Mouse (Mus musculus): ENCODE data around the gene Limch1.
A peak's percentile ranks its signal among the peaks of the same experiment; 100 is the strongest.

Limch1 gene

DNA sequence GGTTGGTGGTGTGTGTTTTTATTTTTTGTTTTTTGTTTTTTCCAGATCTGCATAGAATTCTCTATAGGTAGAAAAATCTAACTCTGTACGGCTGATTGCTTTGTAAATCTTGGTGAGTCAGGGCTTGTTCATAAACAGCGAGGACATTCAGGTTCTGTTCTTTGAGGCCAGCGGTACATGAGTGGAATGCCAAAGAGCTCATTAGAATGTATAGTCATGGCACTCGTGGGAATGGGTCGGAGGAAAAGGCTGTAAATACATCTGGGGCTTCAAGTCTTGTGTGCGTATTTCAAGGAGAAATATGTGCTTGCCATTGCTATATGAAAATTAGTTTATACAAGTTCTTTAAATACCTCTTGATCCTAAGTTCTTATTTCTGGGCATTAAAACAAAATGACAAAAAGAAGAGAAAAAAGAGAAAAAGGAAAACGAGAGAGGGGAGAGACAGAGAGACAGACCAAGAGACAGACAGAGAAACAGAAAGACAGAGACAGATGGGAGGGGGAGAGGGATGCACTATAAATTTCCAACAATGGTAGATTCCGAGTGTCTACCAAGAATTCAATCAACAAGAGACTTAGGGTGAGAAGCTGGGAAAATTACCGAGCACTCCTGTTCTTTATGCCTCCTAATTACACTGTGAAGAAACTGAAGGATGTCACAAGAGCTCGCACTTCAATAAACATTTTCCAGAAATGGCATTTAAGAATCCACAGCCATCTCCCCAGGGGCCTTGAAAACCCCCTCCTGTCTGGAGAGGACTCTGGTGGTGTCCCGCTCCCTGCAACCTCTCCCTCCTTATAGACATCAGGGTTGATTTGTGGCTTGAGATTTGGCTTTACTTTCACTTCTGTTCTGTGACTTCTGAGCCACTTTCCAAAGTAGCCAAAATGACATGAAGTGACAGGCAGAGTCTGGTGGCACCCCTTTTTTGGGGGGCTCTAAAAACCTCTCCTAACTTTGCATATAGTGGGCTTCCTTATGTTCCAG lies 173.0 kb downstream of the Limch1 start:
- no peak for DNase-seq (ENCODE audit: low spot score in 2 of 2)

DNA sequence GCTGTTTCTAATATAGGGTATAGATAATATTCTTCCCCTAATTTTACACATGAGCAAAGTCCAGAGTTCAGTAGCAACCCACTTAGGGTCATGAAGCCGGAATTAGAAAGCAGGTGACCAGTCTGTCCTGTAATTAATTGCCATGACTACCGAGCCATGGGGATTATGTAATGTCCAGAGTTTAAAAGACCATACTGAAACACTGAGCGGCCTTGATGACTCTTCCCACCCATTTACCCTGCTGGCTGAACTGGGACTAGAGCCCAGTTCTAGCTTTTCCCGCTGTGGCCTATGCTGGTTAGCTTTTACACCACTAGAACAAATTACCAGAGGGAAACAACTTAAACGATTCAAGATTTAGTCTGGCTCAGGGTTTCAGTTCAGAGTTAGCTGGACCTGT lies 177.0 kb downstream of the Limch1 start:
- DNase-seq (ENCODE audit: low spot score in 2 of 2) = no peak

DNA sequence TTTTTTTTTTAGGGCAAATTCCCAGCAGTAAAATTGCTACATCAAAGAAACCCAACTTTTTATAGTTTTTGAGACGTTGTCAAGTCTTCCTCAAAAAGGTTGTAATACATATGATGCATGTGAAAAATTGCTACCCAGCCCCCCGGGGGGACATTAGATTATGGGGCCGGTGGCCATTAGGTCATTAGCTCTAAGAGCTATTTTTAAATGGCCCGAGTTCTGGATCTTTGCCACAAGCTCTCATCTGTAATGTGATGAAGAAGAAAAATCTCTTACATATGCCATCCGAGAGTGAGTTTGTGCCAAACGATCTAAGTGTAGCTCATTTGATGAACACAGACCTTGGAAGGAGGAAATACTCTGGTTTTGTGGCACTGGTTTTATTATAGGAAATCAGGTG lies 183.7 kb downstream of the Limch1 start:
- no peak for DNase-seq (ENCODE audit: low spot score in 2 of 2)

DNA sequence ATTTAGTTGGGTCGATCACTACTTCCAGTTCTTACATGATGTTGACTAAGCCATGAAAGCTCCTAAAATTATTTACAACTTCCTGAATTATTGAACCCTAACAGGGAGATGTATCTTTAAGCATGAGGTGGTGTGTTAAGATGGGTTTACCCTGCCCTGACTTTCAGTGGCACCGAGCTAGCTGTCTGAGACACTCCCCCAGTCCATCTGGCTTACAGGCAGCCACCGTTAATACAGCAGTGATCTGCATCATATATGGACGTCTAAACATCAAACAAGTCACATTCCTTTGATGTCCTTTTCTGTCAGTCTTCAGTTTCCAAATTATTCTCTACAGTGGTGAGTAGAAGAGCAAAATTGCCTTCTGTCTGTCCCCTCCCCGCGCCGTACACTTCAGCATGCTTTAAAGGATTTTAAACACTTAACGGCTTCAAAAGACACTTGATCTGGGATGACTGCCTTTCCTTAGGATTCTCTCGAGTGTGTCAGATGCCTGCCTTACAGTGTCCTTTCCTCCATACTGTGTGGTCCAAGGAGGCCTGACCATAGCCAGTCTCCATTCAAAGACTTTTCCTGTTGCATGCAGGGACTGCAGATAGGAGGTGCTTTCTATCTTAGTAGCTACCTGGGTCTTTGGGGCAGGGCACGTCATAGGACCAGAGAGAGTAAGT lies 187.6 kb downstream of the Limch1 start:
- DNase-seq (ENCODE audit: low spot score in 2 of 2) = no peak

- no peak for DNase-seq (ENCODE audit: low spot score in 2 of 2)
Observed at GRCm38 (mm10) chr5:66934585-66934984, 189.0 kb downstream of the Limch1 start.

DNA sequence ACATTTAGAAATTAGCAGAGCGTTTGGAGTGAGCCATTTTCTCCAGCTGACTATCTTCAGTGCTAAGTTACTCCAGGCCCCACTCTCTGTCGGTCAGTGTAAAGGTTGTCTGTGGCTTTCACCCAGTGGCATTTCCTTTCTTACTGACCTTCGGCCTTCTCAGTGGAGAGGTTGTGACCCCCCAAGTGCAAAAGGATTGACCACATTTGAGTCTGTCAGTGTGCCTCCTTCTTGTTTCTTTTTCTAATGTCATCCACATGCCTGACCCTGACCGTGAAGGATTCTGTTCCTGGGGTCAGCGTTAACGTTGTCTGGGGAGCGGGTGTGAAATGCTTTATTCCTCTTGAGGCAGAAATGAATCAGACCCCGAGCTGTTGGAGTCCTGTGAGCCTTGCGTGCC lies 191.7 kb downstream of the Limch1 start:
- DNase-seq (ENCODE audit: low spot score in 2 of 2) = no peak

DNA sequence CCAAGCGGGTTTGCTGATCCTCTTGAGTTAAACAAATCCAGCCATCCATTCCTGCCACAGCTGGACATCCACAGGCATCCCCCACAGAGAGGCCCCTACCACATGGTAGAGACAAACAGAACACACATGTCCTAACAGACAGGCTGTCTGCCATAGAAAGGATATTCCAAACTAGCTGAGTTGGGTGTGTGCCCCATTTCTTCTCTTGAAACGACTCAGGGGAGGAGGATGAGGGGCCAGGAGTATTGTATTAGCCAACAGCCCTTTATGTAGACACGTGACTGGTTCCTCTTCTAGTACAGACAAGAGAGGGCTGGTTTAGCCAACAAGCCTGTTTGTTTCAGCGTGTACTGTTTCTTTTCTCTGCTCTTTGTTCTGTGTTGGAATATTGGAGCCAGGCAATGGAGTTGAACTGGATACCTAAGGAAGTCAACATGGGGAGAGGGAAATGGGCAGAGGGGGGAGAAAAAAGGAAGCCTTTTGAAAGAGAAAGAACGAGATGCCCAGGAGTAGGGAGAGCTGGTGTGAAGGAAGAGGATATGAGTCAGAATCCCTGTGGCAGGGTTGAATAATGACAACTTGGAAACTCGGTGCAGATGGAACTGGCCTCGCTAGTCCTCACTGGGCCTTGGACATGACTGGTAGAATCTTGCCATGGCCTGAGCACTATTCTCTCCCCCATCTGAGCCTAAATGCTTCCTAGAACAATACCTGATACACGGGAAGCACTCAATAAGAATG lies 196.3 kb downstream of the Limch1 start:
- DNase-seq (ENCODE audit: low spot score in 2 of 2) = no peak

DNA sequence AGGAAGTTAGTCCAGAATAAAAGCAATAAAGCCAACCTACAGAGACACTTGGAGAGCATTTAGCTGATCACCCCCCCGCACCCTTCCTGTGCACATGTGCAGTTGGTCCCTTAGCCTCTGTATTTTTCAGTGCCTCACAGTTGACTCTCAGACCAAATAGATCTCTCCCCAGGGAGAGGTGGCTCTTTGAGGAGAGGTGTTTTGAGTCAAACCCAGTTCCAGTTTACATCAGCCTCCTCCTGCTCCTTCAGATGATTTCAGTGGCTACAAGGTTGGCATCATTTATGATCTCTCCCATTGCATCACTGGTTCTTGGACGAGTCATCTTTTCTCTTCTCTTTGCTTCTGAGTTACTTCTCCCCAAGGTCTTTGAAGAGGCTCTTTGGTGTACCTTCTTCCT lies 197.3 kb downstream of the Limch1 start:
- no peak for DNase-seq (ENCODE audit: low spot score in 2 of 2)

DNA sequence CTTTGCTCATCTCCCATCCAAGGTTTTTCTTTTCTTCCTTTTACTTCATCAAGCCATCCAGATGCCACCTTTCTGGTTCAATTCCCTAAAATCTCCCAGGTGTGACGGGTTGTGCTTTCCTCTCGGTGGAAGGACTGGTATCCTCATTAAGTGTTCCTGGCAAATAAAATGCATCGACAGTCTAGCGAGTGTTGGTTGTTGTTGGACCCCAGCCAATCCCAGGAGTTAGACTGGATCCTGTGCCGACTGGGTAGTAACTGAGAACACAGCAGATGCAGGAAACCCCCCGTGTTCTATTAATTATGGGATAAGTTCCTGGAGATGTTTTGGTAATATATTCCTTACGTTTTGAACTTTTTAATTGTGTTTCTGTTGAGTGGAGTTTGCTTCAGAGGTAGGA lies 197.9 kb downstream of the Limch1 start:
- DNase-seq (ENCODE audit: low spot score in 2 of 2) = no peak

GRCm38 (mm10) chr5:66947958-66948357 lies 202.3 kb downstream of the Limch1 start:
- no peak for DNase-seq (ENCODE audit: low spot score in 2 of 2)

DNA sequence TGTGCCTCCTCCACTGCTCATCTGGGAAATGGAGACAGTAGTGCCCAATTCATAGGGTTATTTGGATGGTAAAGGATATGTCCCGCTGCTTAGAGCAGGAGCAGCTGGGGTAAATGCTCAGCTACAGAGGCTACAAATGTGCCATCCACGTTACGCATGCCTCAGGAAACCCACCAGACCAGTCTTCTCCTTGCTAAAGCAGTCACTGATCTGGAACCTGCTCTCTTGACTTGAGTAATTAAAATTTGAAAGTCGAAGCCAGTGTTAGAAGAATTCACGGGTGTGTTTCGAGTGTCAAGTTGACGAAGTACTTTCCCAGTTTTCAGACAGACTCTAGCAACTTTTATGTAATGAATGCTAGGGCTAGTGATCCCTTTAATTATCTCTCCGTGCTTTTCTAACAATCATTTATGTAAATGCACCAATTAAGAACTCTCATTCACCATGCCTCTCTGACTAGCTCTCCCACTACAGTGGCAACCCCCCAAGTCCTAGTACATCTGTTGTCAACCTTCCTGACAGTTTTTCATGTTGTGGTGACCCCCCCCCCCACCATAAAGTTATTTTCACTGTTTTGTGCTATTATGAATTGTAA lies 203.6 kb downstream of the Limch1 start:
- no peak for DNase-seq (ENCODE audit: low spot score in 2 of 2)

DNA sequence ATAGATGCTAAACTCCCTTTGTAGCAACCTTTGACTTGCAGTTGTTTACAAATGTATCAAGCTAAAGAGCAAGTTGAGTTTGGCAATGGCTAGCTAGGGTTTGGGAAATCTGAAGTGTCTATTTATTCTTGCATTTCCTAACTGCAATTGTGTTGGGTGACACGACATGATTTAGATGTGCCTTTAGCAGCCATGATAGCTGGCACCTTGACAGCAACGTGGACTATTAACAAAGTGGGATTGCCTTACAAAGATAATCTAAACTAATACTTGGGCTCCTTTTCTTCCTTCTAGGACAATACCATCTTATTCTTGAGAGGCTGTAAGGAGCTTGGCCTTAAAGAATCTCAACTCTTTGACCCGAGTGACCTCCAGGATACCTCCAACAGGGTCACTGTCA lies 207.7 kb downstream of the Limch1 start:
- DNase-seq (ENCODE audit: low spot score in 2 of 2) = no peak

GRCm38 (mm10) chr5:66953971-66954644 lies 208.5 kb downstream of the Limch1 start:
- DNase-seq (ENCODE audit: low spot score in 2 of 2) = no peak

- no peak for DNase-seq (ENCODE audit: low spot score in 2 of 2)
Observed at GRCm38 (mm10) chr5:66955245-66955644, 209.6 kb downstream of the Limch1 start.

DNA sequence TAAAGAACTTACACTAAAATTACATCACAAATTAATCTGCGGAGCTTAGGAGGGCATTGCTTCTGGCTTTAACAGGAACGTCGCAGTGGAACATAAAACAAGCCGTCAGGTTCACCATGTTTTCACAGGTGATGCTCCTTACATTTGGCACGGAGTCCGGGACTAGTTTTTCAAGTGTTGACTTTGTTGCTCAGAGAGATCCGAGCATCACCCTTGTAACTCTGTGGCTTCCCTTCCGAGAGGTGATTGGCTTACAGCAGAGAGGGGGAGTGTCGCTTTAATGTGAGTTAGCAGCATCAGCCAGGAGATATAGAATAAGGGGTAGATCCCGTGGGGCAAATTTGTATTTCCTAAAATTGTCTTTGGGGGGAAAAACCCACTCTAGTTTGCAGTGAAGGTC lies 212.0 kb downstream of the Limch1 start:
- DNase-seq (ENCODE audit: low spot score in 2 of 2) = no peak

DNA sequence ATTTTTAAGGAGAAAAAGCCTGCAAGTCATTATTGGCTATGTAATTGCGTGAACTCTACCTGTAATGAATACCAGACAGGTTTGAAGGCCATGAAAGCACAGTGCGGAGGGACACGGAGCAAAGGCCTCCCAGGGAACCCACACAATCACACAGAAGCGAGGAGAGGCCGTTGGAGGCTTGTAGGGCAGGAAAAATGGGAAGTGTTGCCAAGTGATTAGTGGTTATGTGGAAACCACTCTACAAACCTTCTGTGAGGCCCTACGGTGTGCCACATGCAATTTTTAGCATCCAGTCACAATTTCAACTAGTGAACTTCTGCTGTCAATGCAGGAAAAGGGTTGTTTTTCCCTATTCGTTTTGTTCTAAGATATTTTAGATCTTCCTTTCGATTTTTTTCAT lies 212.5 kb downstream of the Limch1 start:
- no peak for DNase-seq (ENCODE audit: low spot score in 2 of 2)

DNA sequence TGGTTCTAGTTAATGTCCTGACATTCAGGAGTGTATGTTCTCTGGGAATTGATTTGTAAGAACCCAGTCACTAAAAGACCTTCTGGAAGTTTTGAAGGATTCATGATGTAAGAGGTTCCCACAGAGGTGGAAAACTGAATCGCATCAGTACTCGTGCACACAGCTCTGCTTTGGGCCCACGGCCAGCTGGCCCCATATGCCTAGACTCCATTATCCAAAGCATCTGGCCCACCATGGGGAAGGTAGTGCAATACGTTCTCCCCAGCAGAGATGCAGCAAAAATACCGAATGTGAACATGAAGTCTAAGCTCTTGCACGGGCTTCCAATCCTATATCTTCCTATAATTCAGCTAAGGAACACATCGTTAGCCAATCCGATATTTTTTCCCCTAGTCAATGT lies 214.3 kb downstream of the Limch1 start:
- DNase-seq (ENCODE audit: low spot score in 2 of 2) = no peak

DNA sequence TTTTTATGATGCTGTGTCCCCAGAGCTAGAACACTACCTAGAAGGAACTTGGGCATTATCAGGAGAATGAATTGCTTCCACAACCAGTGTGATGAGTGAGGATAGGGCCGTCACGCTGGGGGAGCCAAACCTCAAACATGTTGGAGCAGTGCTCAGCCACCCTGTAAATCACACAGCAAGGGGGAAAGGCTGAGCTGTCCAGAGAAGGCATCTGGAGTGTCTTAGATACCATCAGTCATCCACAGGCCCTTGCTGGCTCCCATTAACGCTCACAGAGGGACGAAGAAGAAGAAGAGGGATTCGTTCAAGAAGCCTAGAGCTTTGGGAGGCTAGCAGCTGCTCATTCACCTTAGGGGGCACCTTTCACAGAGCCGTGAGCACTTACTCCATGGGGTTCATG lies 219.8 kb downstream of the Limch1 start:
- no peak for DNase-seq (ENCODE audit: low spot score in 2 of 2)

GRCm38 (mm10) chr5:66967147-66967546 lies 221.5 kb downstream of the Limch1 start:
- no peak for DNase-seq (ENCODE audit: low spot score in 2 of 2)

DNA sequence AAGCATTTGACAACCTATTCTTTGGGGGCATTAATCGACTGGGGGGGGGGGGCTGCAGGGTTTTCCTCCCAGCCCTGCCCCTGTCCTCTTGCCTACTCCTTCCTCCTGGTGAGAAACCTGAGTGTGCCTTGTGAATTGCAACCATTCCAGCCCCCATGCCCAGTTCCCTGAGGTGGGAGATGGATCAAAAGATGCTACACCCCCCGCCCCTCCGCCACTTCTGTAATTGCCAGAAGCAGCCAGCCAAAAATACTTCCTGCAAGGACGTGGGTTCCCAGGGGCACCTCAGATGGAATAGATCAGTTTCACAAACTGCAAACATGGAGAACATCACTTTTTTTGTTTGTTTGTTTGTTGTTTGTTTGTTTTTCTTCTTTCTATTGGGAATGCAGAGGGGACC lies 222.0 kb downstream of the Limch1 start:
- no peak for DNase-seq (ENCODE audit: low spot score in 2 of 2)

DNA sequence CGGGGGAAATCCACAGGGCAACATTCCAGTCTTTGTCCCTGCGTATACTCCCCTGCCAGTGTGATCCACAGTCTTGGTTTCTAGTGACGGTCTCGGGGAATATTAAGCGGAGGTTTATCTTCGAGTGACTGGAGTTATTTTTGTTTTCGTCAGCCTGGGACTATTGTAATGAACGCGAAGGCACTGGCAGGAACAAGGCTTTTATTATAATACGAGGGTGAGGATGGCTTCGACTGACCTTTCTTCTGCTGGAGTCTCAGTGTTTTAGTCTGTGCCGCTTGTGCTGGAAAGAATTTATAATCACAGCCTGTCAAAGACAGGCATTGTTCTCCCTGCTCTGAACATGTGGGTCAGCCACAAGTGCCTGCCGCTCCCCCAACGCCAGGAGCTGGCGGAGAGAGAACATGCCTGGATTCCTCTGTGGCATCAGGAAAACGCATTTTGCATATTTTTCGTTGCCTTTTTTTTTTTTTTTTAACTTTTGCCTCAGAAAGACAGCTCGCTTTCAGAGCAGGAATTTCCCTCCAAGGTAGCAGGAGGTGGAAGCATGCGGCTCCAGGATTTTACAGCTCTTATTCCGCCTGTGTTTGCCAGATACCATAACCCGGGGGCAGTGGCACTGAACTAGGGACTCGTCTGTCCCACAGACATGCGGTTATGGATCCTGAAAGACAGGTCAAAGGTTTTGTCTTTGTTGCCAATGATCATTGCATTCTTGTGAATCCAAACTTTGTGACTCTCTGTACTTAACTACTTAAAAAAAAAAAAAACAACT lies 222.6 kb downstream of the Limch1 start:
- DNase-seq (ENCODE audit: low spot score in 2 of 2) = peak in 1 of 2 experiments; percentile 47

All from right cerebral cortex, postnatal 36 days (tissue).